Mouse (Mus musculus) CH12.LX (cell line): ENCODE measurements around the gene Necab3.

Source experiments
- CTCF ChIP-seq, 2 experiments: IDR thresholded peaks in 1 of 2; conservative IDR thresholded peaks in 1 of 2; 2 replicates each; pipeline ENCODE4 v1.5.1; 2011 to 2012; ENCODE audit warnings: low read depth in 2 of 2, low read length in 2 of 2, improper control_type of control experiment in 1 of 2, inconsistent platforms in 1 of 2, mild to moderate bottlenecking in 1 of 2, moderate library complexity in 1 of 2
- NRF1 ChIP-seq: IDR thresholded peaks from 2 replicates; pipeline ENCODE4 v1.6.1; 2014; ENCODE audit warnings: low read depth, mild to moderate bottlenecking, inconsistent platforms, low read length, improper control_type of control experiment, moderate library complexity
- RCOR1 ChIP-seq: conservative IDR thresholded peaks from 2 replicates; pipeline ENCODE4 v1.6.1; 2012; ENCODE audit warnings: low read depth, mild to moderate bottlenecking, inconsistent platforms, low read length, improper control_type of control experiment
- ZMIZ1 ChIP-seq: IDR thresholded peaks from 2 replicates; pipeline ENCODE4 v1.6.1; 2012; ENCODE audit warnings: low read depth, mild to moderate bottlenecking, inconsistent platforms, low read length, improper control_type of control experiment

DNA sequence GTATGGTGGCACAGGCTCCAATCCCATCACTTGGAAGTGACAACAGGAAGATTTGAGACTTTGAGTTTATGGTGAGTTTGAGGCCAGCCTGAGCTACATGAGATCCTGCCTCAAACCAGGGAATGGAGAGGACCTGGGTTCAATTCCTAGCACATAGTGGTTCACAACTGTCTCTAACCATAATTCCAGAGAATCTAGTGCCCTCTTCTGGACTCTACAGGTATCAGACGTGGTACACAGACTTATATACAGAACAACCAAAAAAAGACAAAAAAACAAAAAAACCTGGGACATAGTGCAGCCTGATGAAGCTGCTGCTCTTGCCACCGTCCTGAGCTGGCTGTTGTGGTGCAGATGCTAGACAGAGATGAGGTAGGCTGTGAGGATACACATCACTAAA lies 17.1 kb downstream of the Necab3 start:
- TF ChIP-seq CTCF (conservative IDR thresholded peaks at IDR 0.05 in 1 of 2, IDR thresholded peaks at IDR 0.05 in 1 of 2; ENCODE audit: low read depth in 2 of 2, low read length in 2 of 2) (peak in 1 of 2 experiments; percentile 35; a peak in 2 of 4 replicates), ZMIZ1 (no peak), NRF1 (no peak), RCOR1 (no peak)
